8 mouse cellular contexts compared by ENCODE assay signal in genomic region chr9:103304927-103305326, GRCm38 (mm10). TPM values are rescaled to one million over a fixed set of nuclear protein-coding genes. Genes with fewer than 3 reads are reported as not detected.
DNase-seq lines count a peak whose midpoint lies in the region; ATAC-seq lines count a peak whose summit lies in the region.

Gene 1300017J02Rik (minus strand): TSS chr9:103305082.
Gene Topbp1 (plus strand): TSS chr9:103305215.

- peak within 1 kb of the TSS; percentile 86 for H3K4me3 ChIP-seq in heart, embryonic 13.5 days
- peak within 1 kb of the TSS; percentile 94 for H3K4me3 ChIP-seq in liver, embryonic 12.5 days
- peak within 1 kb of the TSS; percentile 97 for H3K4me3 ChIP-seq in stomach, embryonic 15.5 days (replicated peaks)

- peak within 1 kb of the TSS; percentile 94 for H3K9ac ChIP-seq in heart, embryonic 13.5 days
- H3K9ac ChIP-seq in liver, embryonic 12.5 days, result peak within 1 kb of the TSS; percentile 92
- peak within 1 kb of the TSS; percentile 87 for H3K9ac ChIP-seq in stomach, embryonic 15.5 days

- ATAC-seq in erythroid progenitor cell, adult 5-6 weeks (replicated peaks; ENCODE audit: low FRiP score, poor library complexity, severe bottlenecking), result peak; percentile 95
- ATAC-seq in heart, embryonic 13.5 days (ENCODE audit: extremely low read depth, insufficient number of reproducible peaks, low FRiP score, low TSS enrichment), result peak; percentile 97
- peak; percentile 96 for ATAC-seq in liver, embryonic 12.5 days
- ATAC-seq in stomach, embryonic 15.5 days (ENCODE audit: insufficient read depth, low FRiP score, low read depth), result peak; percentile 97

- no peaks in the 10 kb centered on the region for H3K27me3 ChIP-seq in heart, embryonic 13.5 days (replicated peaks)
- no peaks in the 10 kb centered on the region for H3K27me3 ChIP-seq in liver, embryonic 12.5 days (replicated peaks)
- H3K27me3 ChIP-seq in stomach, embryonic 15.5 days (replicated peaks), result no peaks in the 10 kb centered on the region

- H3K36me3 ChIP-seq in heart, embryonic 13.5 days, result peaks cover 32% of the 10 kb centered on the region
- H3K36me3 ChIP-seq in liver, embryonic 12.5 days, result peaks cover 33% of the 10 kb centered on the region
- peaks cover 7% of the 10 kb centered on the region; the same call in 1 of the 2 replicates for H3K36me3 ChIP-seq in stomach, embryonic 15.5 days

- under 1% methylated on average over 49 of the region's 49 CpGs for WGBS in heart, embryonic 13.5 days
- under 1% methylated on average over 47 of the region's 49 CpGs for WGBS in liver, embryonic 12.5 days (ENCODE audit: insufficient replicate concordance)
- under 1% methylated on average over 49 of the region's 49 CpGs for WGBS in stomach, embryonic 15.5 days

- H3K9me3 ChIP-seq in heart, embryonic 13.5 days, result no peaks in the 10 kb centered on the region
- no peaks in the 10 kb centered on the region for H3K9me3 ChIP-seq in liver, embryonic 12.5 days (replicated peaks)
- no peaks in the 10 kb centered on the region for H3K9me3 ChIP-seq in stomach, embryonic 15.5 days

- H3K27ac ChIP-seq in heart, embryonic 13.5 days (replicated peaks), result peak within 1 kb of the TSS; percentile 91
- peak within 1 kb of the TSS; percentile 91 for H3K27ac ChIP-seq in liver, embryonic 12.5 days
- H3K27ac ChIP-seq in stomach, embryonic 15.5 days, result peak within 1 kb of the TSS; percentile 86

- H3K4me1 ChIP-seq in heart, embryonic 13.5 days, result peaks cover 30% of the 10 kb centered on the region
- H3K4me1 ChIP-seq in liver, embryonic 12.5 days, result peaks cover 46% of the 10 kb centered on the region
- H3K4me1 ChIP-seq in stomach, embryonic 15.5 days, result no peaks in the 10 kb centered on the region

- peak within 1 kb of the TSS; percentile 86 for H3K4me2 ChIP-seq in heart, embryonic 13.5 days
- peak within 1 kb of the TSS; percentile 85 for H3K4me2 ChIP-seq in liver, embryonic 12.5 days
- H3K4me2 ChIP-seq in stomach, embryonic 15.5 days, result peak within 1 kb of the TSS; percentile 76

- peak; percentile 95 for DNase-seq in CD4-positive helper T cell, adult 2 months (ENCODE audit: low read depth, low spot score)
- peak; percentile 84 for DNase-seq in brain, embryonic 18.5 days (ENCODE audit: low read depth, low spot score)
- DNase-seq in kidney, postnatal 10 days, result peak; percentile 97
- peak; percentile 83 to 89 for DNase-seq in natural killer cell, adult 2 months (ENCODE audit: low spot score in 2 of 2)

RNA-seq across cellular contexts. Expression of gene 1300017J02Rik, which starts in this region (rescaled TPM):
- 185 and 265 TPM in 2 replicates for total RNA-seq in erythroid progenitor cell, adult 5-6 weeks (2015; ENCODE audit: low replicate concordance)
- total RNA-seq in erythroid progenitor cell, adult 5-6 weeks (2017; ENCODE audit: low replicate concordance), result 172 and 265 TPM in 2 replicates
- polyA plus RNA-seq in heart, embryonic 13.5 days (2015; fragmentation: Nextera tagmentation; extraction: Ambion mirVana), result 2.3 and 3.5 TPM in 2 replicates
- polyA plus RNA-seq in liver, embryonic 12.5 days (2016; fragmentation: Nextera tagmentation; extraction: Ambion mirVana), result 29.7 and 33.1 TPM in 2 replicates
- 3.2 and 6.6 TPM in 2 replicates for polyA plus RNA-seq in stomach, embryonic 15.5 days (2015; fragmentation: Nextera tagmentation; extraction: Ambion mirVana)

RNA-seq across cellular contexts. Expression of gene Topbp1, which starts in this region (rescaled TPM):
- 162 and 228 TPM in 2 replicates for total RNA-seq in erythroid progenitor cell, adult 5-6 weeks (2015; ENCODE audit: low replicate concordance)
- 128 and 142 TPM in 2 replicates for total RNA-seq in erythroid progenitor cell, adult 5-6 weeks (2017; ENCODE audit: low replicate concordance)
- 39.8 and 42.4 TPM in 2 replicates for polyA plus RNA-seq in heart, embryonic 13.5 days (2015; fragmentation: Nextera tagmentation; extraction: Ambion mirVana)
- 69.8 and 74.1 TPM in 2 replicates for polyA plus RNA-seq in liver, embryonic 12.5 days (2016; fragmentation: Nextera tagmentation; extraction: Ambion mirVana)
- 55.9 and 62.2 TPM in 2 replicates for polyA plus RNA-seq in stomach, embryonic 15.5 days (2015; fragmentation: Nextera tagmentation; extraction: Ambion mirVana)

Comparison
In these comparisons a context has a peak if more than half of its experiments do, and no peak if none do; other contexts are left out.
1. Peak in every context shown above with its lines: DNase-seq, ATAC-seq, H3K4me3 ChIP-seq and H3K27ac ChIP-seq.